In genomic region chr7:36913304-36913703, GRCm38 (mm10) we compare ENCODE assay signal across 21 mouse cellular contexts.
"Had no signal": no experiment of that assay in that cellular context is flagged by ENCODE, and none has a peak within 500 bp of the region (broad histone marks: within the 10 kb centered on the region; RNA-seq: fewer than 3 reads in every experiment).

No protein-coding gene starts in this region.

- H3K36me3 ChIP-seq: kidney, embryonic 15.5 days; limb, embryonic 12.5 days; limb, embryonic 15.5 days; midbrain, embryonic 12.5 days; midbrain, embryonic 15.5 days; neural tube, embryonic 13.5 days had no signal

- H3K4me2 ChIP-seq: kidney, embryonic 15.5 days; limb, embryonic 12.5 days; limb, embryonic 15.5 days; liver, embryonic 11.5 days; lung, embryonic 14.5 days; midbrain, embryonic 12.5 days; midbrain, embryonic 15.5 days; neural tube, embryonic 13.5 days had no signal

- H3K27ac ChIP-seq: kidney, embryonic 15.5 days; limb, embryonic 12.5 days; limb, embryonic 15.5 days; liver, embryonic 14.5 days; macrophage; midbrain, embryonic 12.5 days; midbrain, embryonic 15.5 days; neural tube, embryonic 13.5 days had no signal

- H3K27me3 ChIP-seq: kidney, embryonic 15.5 days; limb, embryonic 12.5 days; limb, embryonic 15.5 days; midbrain, embryonic 12.5 days; midbrain, embryonic 15.5 days; neural tube, embryonic 13.5 days had no signal

- H3K4me3 ChIP-seq: kidney, embryonic 15.5 days; limb, embryonic 12.5 days; limb, embryonic 15.5 days; midbrain, embryonic 12.5 days; midbrain, embryonic 15.5 days; neural tube, embryonic 13.5 days had no signal

- DNase-seq: kidney, adult 11 months; kidney, adult 8-10 months; kidney, postnatal 10 days; kidney, postnatal 36 days; layer of hippocampus, postnatal 36 days; liver, postnatal 0 days; lung, embryonic 14.5 days; retina, postnatal 1 day; right cerebral cortex, postnatal 25 days; spleen, adult 18-20 months; thymus, adult 18-20 months; thymus, postnatal 36 days had no signal
